Mouse (Mus musculus) NIH3T3 (cell line): ENCODE results near the gene Mgat1.
A peak's percentile ranks its signal among the peaks of the same experiment; 100 is the strongest.

Source experiments
- DNase-seq: peaks from one replicate; pipeline ENCODE4 v3.0.0-alpha.2; 2012; ENCODE audit warnings: low read depth

The Mgat1 gene

GRCm38 (mm10) chr11:49241471-49241870, 2.5 kb upstream of the Mgat1 start:
- no peak for DNase-seq

- peak; percentile 64 for DNase-seq
These were observed 906 bp upstream of the Mgat1 start for GRCm38 (mm10) chr11:49242944-49243626.

GRCm38 (mm10) chr11:49244595-49244930, 572 bp downstream of the Mgat1 start:
- DNase-seq, result no peak

GRCm38 (mm10) chr11:49245176-49245575, 1.2 kb downstream of the Mgat1 start:
- DNase-seq, result peak; percentile 84

- peak; percentile 24 for DNase-seq
These were observed 1.8 kb downstream of the Mgat1 start for GRCm38 (mm10) chr11:49245634-49246415.

GRCm38 (mm10) chr11:49246523-49246922, 2.5 kb downstream of the Mgat1 start:
- no peak for DNase-seq

- DNase-seq, result peak; percentile 30
These were observed 3.3 kb downstream of the Mgat1 start for GRCm38 (mm10) chr11:49247255-49247654.

GRCm38 (mm10) chr11:49248226-49248973, 4.4 kb downstream of the Mgat1 start:
- DNase-seq, result peak; percentile 42

- no peak for DNase-seq
These were observed 5.1 kb downstream of the Mgat1 start for GRCm38 (mm10) chr11:49248974-49249700.

GRCm38 (mm10) chr11:49249811-49250421, 5.9 kb downstream of the Mgat1 start:
- DNase-seq, result no peak

- DNase-seq, result peak; percentile 94
These were observed 6.7 kb downstream of the Mgat1 start for GRCm38 (mm10) chr11:49250422-49251379.

GRCm38 (mm10) chr11:49251380-49251761, 7.4 kb downstream of the Mgat1 start:
- DNase-seq, result no peak

- no peak for DNase-seq
These were observed 8.1 kb downstream of the Mgat1 start for GRCm38 (mm10) chr11:49252048-49252447.

GRCm38 (mm10) chr11:49253035-49253434, 9.0 kb downstream of the Mgat1 start:
- DNase-seq, result no peak

GRCm38 (mm10) chr11:49259296-49259695, 15.3 kb downstream of the Mgat1 start:
- no peak for DNase-seq

- no peak for DNase-seq
These were observed 15.8 kb downstream of the Mgat1 start for GRCm38 (mm10) chr11:49259829-49260228.

GRCm38 (mm10) chr11:49260598-49261312, 16.8 kb downstream of the Mgat1 start:
- DNase-seq, result no peak

- DNase-seq, result no peak
These were observed 17.4 kb downstream of the Mgat1 start for GRCm38 (mm10) chr11:49261313-49261855.

- DNase-seq, result no peak
These were observed 18.3 kb downstream of the Mgat1 start for GRCm38 (mm10) chr11:49262286-49262685.

GRCm38 (mm10) chr11:49263149-49263548, 19.2 kb downstream of the Mgat1 start:
- no peak for DNase-seq
